Mouse (Mus musculus) CH12.LX (cell line): Measurements from ENCODE around the gene Nhsl2. TPM values are rescaled to one million over a fixed set of nuclear protein-coding genes. Genes with fewer than 3 reads are reported as not detected.

Source experiments
- DNase-seq: peaks from one replicate; pipeline ENCODE4 v3.0.0-alpha.2; 2013; ENCODE audit errors: extremely low read depth
- H3K27ac ChIP-seq: 2 replicates; pipeline ENCODE4 v1.5.1; 2012; ENCODE audit warnings: low read depth, mild to moderate bottlenecking, control low read depth, moderate library complexity; ENCODE audit not compliant: insufficient read depth
- H3K27me3 ChIP-seq: replicated peaks from 2 replicates; pipeline ENCODE3; 2012; ENCODE audit warnings: inconsistent platforms
- H3K36me3 ChIP-seq, 2 experiments: replicated peaks in 1 of 2; 2 replicates each; pipeline versions ENCODE3 to v1.6.1; 2012; ENCODE audit warnings: inconsistent platforms in 1 of 2, low read length in 1 of 2, mild to moderate bottlenecking in 1 of 2, mixed read lengths in 1 of 2, moderate library complexity in 1 of 2; ENCODE audit not compliant: control insufficient read depth in 1 of 2, insufficient read depth in 1 of 2
- H3K4me1 ChIP-seq, 2 experiments: 2 replicates each; pipeline ENCODE4 v1.6.1; 2012; ENCODE audit warnings: inconsistent platforms in 1 of 2, moderate library complexity in 1 of 2; ENCODE audit not compliant: insufficient read depth in 2 of 2, control insufficient read depth in 1 of 2
- H3K4me2 ChIP-seq: 2 replicates; pipeline ENCODE4 v1.6.1; 2012; ENCODE audit warnings: low read depth, mild to moderate bottlenecking, control low read depth; ENCODE audit not compliant: poor library complexity, insufficient read depth, severe bottlenecking
- H3K4me3 ChIP-seq, 3 experiments: fragments of 150-350 bp in 1 of 3; sonication (generic) in 1 of 3; replicated peaks in 1 of 3; 2 replicates each; pipeline versions ENCODE3 to v1.5.1; 2011 to 2012; ENCODE audit warnings: low read depth in 2 of 3, low read length in 2 of 3, mild to moderate bottlenecking in 2 of 3, moderate library complexity in 2 of 3, control low read depth in 1 of 3, improper control_type of control experiment in 1 of 3, inconsistent platforms in 1 of 3, mixed read lengths in 1 of 3; ENCODE audit not compliant: poor library complexity in 1 of 3
- H3K79me2 ChIP-seq: replicated peaks from 2 replicates; pipeline ENCODE4 v1.6.1; 2012; ENCODE audit warnings: mild to moderate bottlenecking, moderate library complexity; ENCODE audit not compliant: control insufficient read depth, poor library complexity, insufficient read depth, severe bottlenecking; ENCODE audit errors: extremely low read depth
- H3K9ac ChIP-seq: 2 replicates; pipeline ENCODE4 v1.6.1; 2012; ENCODE audit warnings: low read depth, mild to moderate bottlenecking, control low read depth, moderate library complexity; ENCODE audit not compliant: insufficient read depth
- H3K9me3 ChIP-seq: replicated peaks from 2 replicates; pipeline ENCODE3; 2012; ENCODE audit warnings: low read length, inconsistent platforms, mixed read lengths
- ELF1 ChIP-seq: IDR thresholded peaks from 2 replicates; pipeline ENCODE4 v1.6.1; 2014; ENCODE audit warnings: low read depth, mild to moderate bottlenecking, inconsistent platforms, low read length, improper control_type of control experiment
- ETS1 ChIP-seq: conservative IDR thresholded peaks from 2 replicates; pipeline ENCODE4 v1.6.1; 2012; ENCODE audit warnings: low read depth, mild to moderate bottlenecking, inconsistent platforms, low read length, improper control_type of control experiment, moderate library complexity
- HCFC1 ChIP-seq: IDR thresholded peaks from 2 replicates; pipeline ENCODE4 v1.6.1; 2012; ENCODE audit warnings: low read depth, mild to moderate bottlenecking, inconsistent platforms, low read length, improper control_type of control experiment
- JUN ChIP-seq: IDR thresholded peaks from 2 replicates; pipeline ENCODE4 v1.6.1; 2011; ENCODE audit warnings: low read depth, mild to moderate bottlenecking, low read length, improper control_type of control experiment, moderate library complexity; ENCODE audit not compliant: insufficient read depth
- MEF2A ChIP-seq: IDR thresholded peaks from 2 replicates; pipeline ENCODE4 v1.6.1; 2014; ENCODE audit warnings: low read depth, mild to moderate bottlenecking, inconsistent platforms, low read length, improper control_type of control experiment, borderline replicate concordance
- MYC ChIP-seq: IDR thresholded peaks from 2 replicates; pipeline ENCODE4 v1.6.1; 2011; ENCODE audit warnings: low read depth, mild to moderate bottlenecking, improper control_type of control experiment, low read length
- PAX5 ChIP-seq: IDR thresholded peaks from 2 replicates; pipeline ENCODE4 v1.6.1; 2012; ENCODE audit warnings: low read length, inconsistent platforms, mixed read lengths
- POLR2AphosphoS2 ChIP-seq: IDR thresholded peaks from 2 replicates; pipeline ENCODE4 v1.6.1; 2011; ENCODE audit warnings: low read depth, low read length, improper control_type of control experiment
- RCOR1 ChIP-seq: conservative IDR thresholded peaks from 2 replicates; pipeline ENCODE4 v1.6.1; 2012; ENCODE audit warnings: low read depth, mild to moderate bottlenecking, inconsistent platforms, low read length, improper control_type of control experiment
- SIN3A ChIP-seq: IDR thresholded peaks from 2 replicates; pipeline ENCODE4 v1.6.1; 2012; ENCODE audit warnings: low read length, improper control_type of control experiment, inconsistent platforms
- USF1 ChIP-seq: IDR thresholded peaks from 2 replicates; pipeline ENCODE4 v1.6.1; 2014; ENCODE audit warnings: low read depth, mild to moderate bottlenecking, inconsistent platforms, low read length, improper control_type of control experiment
- ZC3H11A ChIP-seq: IDR thresholded peaks from 2 replicates; pipeline ENCODE4 v1.6.1; 2012; ENCODE audit warnings: low read depth, mild to moderate bottlenecking, inconsistent platforms, low read length, improper control_type of control experiment
- ZMIZ1 ChIP-seq: IDR thresholded peaks from 2 replicates; pipeline ENCODE4 v1.6.1; 2012; ENCODE audit warnings: low read depth, mild to moderate bottlenecking, inconsistent platforms, low read length, improper control_type of control experiment
- dilution Hi-C: fragments of 300-500 bp; cut with MboI; formaldehyde crosslinking; loops from 2 replicates; pipeline ENCODE4 v1.14.3; 2020; ENCODE audit warnings: low sequenced_read_pairs; ENCODE audit not compliant: extremely low pct_unique_long_range_greater_than_20kb, extremely low pct_ligation_motif_present
- in situ Hi-C: fragments of 300-500 bp; cut with MboI; formaldehyde crosslinking; loops from 3 replicates; pipeline ENCODE4 v1.14.3; 2019; ENCODE audit warnings: low sequenced_read_pairs, low pct_ligation_motif_present, low pct_unique_long_range_greater_than_20kb, mixed read lengths
- polyA plus RNA-seq: library from polyadenylated mRNA; unstranded; fragments of >175 nt; gene quantifications from 2 replicates; pipeline ENCODE4 v1.2.1, GENCODE M21; 2012; ENCODE audit warnings: low read depth; ENCODE audit not compliant: insufficient read length
- total RNA-seq, 2 experiments: library from RNA; depleted of rRNA; stranded (reverse); fragments of 300-350 nt in 1 of 2; fragments of >200 nt in 1 of 2; gene quantifications; 2 replicates each; pipeline ENCODE4 v1.2.3; 2012 to 2014

Gene Nhsl2
- total and polyA plus RNA-seq, 3 experiments: 0.10 to 0.17 TPM; not detected in 1

DNA sequence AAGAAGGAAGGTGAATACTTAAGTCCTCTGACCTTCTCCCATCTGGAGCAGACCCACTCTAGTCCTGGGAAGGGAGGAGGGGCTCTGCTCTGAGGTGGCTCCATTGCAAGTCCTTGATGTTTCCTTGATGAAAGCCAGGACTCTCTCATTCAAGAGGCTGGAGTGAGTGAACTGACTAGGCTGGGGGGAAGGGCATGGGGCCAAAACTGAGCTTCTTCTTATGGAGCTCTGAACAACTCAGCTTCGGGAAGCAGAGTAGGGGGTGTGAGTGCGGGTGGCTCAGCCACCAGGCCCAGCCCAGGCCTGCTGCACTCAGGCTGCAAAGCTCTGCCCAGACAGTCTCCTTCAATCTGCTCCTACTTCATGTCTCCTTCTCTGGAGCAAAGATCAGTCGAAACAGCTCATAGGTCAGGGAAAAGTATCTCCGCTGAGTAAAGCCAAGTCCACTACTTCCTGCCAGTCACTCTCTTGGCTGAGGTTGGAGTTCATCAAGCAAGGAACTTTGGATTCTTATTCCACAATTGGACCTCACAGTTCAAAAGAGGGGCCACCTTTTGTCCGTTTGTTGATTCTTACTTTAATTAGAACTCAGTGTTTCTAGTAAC is 1.9 kb upstream of the Nhsl2 start:
- Histone ChIP-seq H3K4me3 (no peak overlapping the region), H3K4me1 (no peaks in the 10 kb centered on the region), H3K9me3 (no peaks in the 10 kb centered on the region), H3K36me3 (no peaks in the 10 kb centered on the region), H3K27ac (no peak overlapping the region), H3K4me2 (no peak overlapping the region), H3K79me2 (no peaks in the 10 kb centered on the region), H3K9ac (no peak overlapping the region), H3K27me3 (no peaks in the 10 kb centered on the region)
- TF ChIP-seq USF1: no peak
- no peak for TF ChIP-seq RCOR1
- no peak for TF ChIP-seq ZMIZ1
- TF ChIP-seq SIN3A: no peak
- no peak for TF ChIP-seq MYC
- TF ChIP-seq ETS1: no peak
- TF ChIP-seq HCFC1: no peak
- no peak for TF ChIP-seq ZC3H11A
- no peak for TF ChIP-seq PAX5
- no peak for TF ChIP-seq POLR2AphosphoS2
- no peak for TF ChIP-seq ELF1
- no peak for TF ChIP-seq MEF2A
- no peak for TF ChIP-seq JUN
- dilution Hi-C loops: no loop called here
- no peak for DNase-seq
- in situ Hi-C loops: no loop called here

DNA sequence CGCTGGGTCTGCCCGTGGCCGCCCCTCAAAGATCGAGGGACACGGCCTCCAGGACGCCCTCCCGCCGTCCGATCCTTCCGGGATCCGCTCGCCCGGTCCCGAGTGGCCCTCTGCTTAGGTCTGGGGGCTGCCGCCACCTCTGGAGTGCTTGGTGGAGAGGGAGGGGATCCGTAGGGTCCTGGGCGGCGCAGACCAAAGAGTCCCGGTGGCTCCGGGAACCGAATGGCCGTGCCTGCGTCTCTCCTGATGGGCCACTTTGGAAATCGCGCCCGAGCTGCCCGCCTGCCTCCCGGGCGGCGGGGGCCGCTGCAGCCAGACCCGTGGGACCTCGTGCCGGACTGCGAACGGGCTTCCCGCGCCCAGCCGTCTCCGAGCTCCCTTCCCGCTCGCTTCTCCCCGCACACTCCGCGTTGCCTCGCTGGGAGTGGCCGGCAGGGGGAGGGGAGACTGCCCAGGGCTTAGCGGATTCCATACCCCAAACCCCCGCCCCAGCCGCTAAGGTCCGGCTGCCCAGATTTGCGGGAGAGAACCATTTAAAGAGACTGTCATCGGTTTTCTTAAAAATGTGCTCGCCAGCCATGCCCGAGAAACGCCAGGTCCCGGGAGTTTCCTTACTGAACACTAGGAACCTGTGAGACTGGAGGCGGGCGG is 841 bp downstream of the Nhsl2 start:
- H3K9me3 ChIP-seq: no peaks in the 10 kb centered on the region
- no peaks in the 10 kb centered on the region for H3K36me3 ChIP-seq
- H3K4me3 ChIP-seq: no peak overlapping the region
- no peak for DNase-seq
- no peak overlapping the region for H3K9ac ChIP-seq
- no peak overlapping the region for H3K4me2 ChIP-seq
- no peaks in the 10 kb centered on the region for H3K4me1 ChIP-seq
- H3K27ac ChIP-seq: no peak overlapping the region
- in situ Hi-C loops: no loop called here
- H3K79me2 ChIP-seq: no peaks in the 10 kb centered on the region
- H3K27me3 ChIP-seq: no peaks in the 10 kb centered on the region
- TF ChIP-seq SIN3A: no peak
- dilution Hi-C loops: no loop called here
